Mouse (Mus musculus) cerebellum, adult 2 months (tissue): ENCODE measurements around the gene Atp6v1f. TPM values are rescaled to one million over a fixed set of nuclear protein-coding genes. Genes with fewer than 3 reads are reported as not detected.

ENCODE experiments used
- DNase-seq, 2 experiments: peaks; one replicate each; pipeline ENCODE4 v3.0.0; 2021
- H3K27ac ChIP-seq: fragments of 200-500 bp; 2 replicates; pipeline ENCODE4 v1.5.1; 2012; ENCODE audit warnings: low read length, control low read depth, inconsistent platforms; ENCODE audit not compliant: insufficient read depth
- H3K27me3 ChIP-seq: fragments of 200-500 bp; 2 replicates; pipeline ENCODE4 v1.6.1; 2012; ENCODE audit warnings: inconsistent platforms, mild to moderate bottlenecking, low read length, moderate library complexity; ENCODE audit not compliant: control insufficient read depth, insufficient read depth
- H3K4me1 ChIP-seq: fragments of 200-500 bp; 2 replicates; pipeline ENCODE4 v1.6.1; 2011; ENCODE audit warnings: low read length; ENCODE audit not compliant: control insufficient read depth, insufficient read depth
- H3K4me3 ChIP-seq: fragments of 200-500 bp; replicated peaks from 2 replicates; pipeline ENCODE3; 2011; ENCODE audit warnings: mild to moderate bottlenecking, low read depth, low read length, control low read depth; ENCODE audit not compliant: insufficient read depth
- CTCF ChIP-seq: fragments of 200-500 bp; IDR thresholded peaks from 2 replicates; pipeline ENCODE4 v1.5.1; 2011; ENCODE audit warnings: low read depth, mild to moderate bottlenecking, control low read depth, low read length, moderate library complexity, borderline replicate concordance; ENCODE audit not compliant: insufficient read depth
- POLR2A ChIP-seq: fragments of 200-500 bp; IDR thresholded peaks from 2 replicates; pipeline ENCODE4 v1.6.1; 2011; ENCODE audit warnings: low read length, control low read depth, borderline replicate concordance; ENCODE audit not compliant: insufficient read depth
- WGBS: fragments of 180-500 bp; shearing (Covaris S2); methylation state at CpG from one replicate; pipeline ENCODE4 v1.1.7; 2018; 5-methylcytosine and 5-hydroxymethylcytosine counted together
- polyA plus RNA-seq: library from polyadenylated mRNA; depleted of rRNA; stranded (reverse); fragments of >200 nt; gene quantifications from 2 replicates; pipeline ENCODE4 v1.2.3, GENCODE M21; 2012

The Atp6v1f gene
- polyA plus RNA-seq, 1 experiment, result 433 TPM

DNA sequence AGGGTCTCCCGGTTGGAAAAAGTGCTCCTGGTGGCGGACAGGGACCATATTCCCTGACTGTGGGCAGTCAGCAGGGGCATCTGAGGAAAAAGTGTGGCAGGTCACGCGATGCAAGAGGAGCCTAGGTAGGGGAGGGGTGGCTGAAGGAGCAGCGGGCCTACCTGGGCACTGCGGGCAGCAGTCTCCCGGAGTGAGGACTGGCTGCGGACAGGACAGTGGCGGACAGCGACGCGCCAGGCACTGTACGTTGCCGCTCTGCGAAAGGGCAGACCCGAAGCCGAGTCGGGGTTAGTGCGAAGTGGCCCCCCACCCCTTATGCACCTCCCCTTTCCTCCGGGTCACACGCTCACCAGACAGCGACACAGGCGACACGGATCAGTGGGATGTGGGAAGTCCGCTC is 28.8 kb downstream of the Atp6v1f start:
- Histone ChIP-seq H3K27ac (no peak overlapping the region), H3K27me3 (no peaks in the 10 kb centered on the region), H3K4me1 (no peaks in the 10 kb centered on the region), H3K4me3 (no peak overlapping the region)
- no peak for DNase-seq
- WGBS, result 12% methylated on average over 25 of the region's 25 CpGs
- TF ChIP-seq CTCF (no peak), POLR2A (no peak)

- Histone ChIP-seq H3K27ac (no peak overlapping the region), H3K4me1 (no peaks in the 10 kb centered on the region), H3K4me3 (no peak overlapping the region), H3K27me3 (no peaks in the 10 kb centered on the region)
- no peak for TF ChIP-seq POLR2A
- TF ChIP-seq CTCF, result no peak
- 13% methylated on average over 2 of the region's 2 CpGs for WGBS
- DNase-seq, result no peak
Measured at GRCm38 (mm10) chr6:29497791-29498190, 30.3 kb downstream of the Atp6v1f start.

DNA sequence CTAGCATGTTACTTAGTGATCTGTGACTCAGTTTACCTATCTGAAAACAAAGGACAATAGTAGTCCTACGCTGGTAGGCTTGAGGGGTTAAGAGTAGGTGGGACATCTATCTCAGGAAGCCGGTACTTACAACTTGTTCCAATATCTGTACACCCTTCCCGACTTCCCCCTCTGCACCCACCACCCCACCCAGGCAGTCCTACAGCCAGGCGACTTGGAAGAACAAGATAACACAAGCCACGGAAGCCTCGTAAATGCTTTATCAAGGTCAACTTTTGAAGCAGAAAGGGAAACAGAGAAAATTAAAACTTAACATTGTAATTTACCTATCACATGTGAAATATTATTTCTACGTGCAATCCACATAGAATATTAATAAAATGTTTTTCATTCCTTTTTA is 32.7 kb downstream of the Atp6v1f start:
- H3K27me3 ChIP-seq, result no peaks in the 10 kb centered on the region
- WGBS, result 94% methylated on average over 7 of the region's 7 CpGs
- TF ChIP-seq POLR2A, result no peak
- TF ChIP-seq CTCF, result no peak

DNA sequence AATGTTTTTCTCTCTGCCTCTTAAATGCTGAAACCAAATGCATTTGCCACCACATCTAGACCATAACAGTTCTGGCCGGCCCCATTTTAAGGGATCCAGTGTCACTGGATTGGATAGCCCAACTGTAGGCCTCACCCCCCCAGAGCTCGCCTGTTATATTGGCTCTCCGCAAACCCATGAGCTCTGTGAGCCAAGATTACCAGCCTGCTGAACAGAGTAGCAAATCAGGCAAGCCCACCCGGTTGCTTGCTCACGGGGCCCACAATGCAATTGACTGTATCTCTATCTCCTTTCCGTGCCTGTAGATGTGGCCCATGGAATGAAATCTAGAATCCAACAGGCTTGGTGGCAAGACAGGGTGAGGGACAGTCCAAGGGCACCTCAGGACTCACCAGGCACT is 33.3 kb downstream of the Atp6v1f start:
- 84% methylated on average over 6 of the region's 6 CpGs for WGBS
- H3K27ac ChIP-seq, result no peak overlapping the region
- no peak for DNase-seq
- TF ChIP-seq CTCF (no peak), POLR2A (no peak)
- H3K27me3 ChIP-seq, result no peaks in the 10 kb centered on the region
- no peak overlapping the region for H3K4me3 ChIP-seq
- no peaks in the 10 kb centered on the region for H3K4me1 ChIP-seq

More for the DNA sequence above, 32.7 kb downstream of the Atp6v1f start:
- no peak overlapping the region for H3K27ac ChIP-seq
- no peak overlapping the region for H3K4me3 ChIP-seq
- no peak for DNase-seq
- no peaks in the 10 kb centered on the region for H3K4me1 ChIP-seq

DNA sequence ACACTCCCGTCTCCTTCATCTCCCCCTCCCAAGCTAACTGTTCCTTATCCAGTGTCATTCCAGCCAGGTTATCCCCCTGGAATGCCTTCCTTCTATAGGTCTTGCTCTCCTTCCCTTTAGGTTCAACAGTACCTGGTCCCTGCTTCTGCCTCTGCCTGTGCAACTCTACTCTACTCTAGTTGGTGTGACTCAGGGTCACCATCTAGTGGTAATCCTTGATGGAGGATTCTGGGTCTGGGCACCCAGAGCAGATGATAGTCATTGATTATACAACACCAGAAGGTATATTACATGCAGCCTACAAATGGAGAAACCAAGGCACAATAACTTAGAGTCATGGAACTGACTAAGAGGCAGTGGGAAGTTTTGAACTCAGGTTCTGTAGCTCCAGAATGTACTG is 34.1 kb downstream of the Atp6v1f start:
- H3K27ac ChIP-seq, result no peak overlapping the region
- H3K4me1 ChIP-seq, result no peaks in the 10 kb centered on the region
- 94% methylated on average over 1 of the region's 1 CpGs for WGBS
- H3K27me3 ChIP-seq, result no peaks in the 10 kb centered on the region
- DNase-seq, result no peak
- no peak overlapping the region for H3K4me3 ChIP-seq
- TF ChIP-seq POLR2A, result no peak
- TF ChIP-seq CTCF, result no peak

GRCm38 (mm10) chr6:29505493-29505892 is 38.0 kb downstream of the Atp6v1f start:
- no peaks in the 10 kb centered on the region for H3K4me1 ChIP-seq
- H3K27me3 ChIP-seq, result 0 out of 2 replicates have a peak, but pooled peaks cover 1% of the 10 kb centered on the region
- DNase-seq, result no peak
- no peak overlapping the region for H3K27ac ChIP-seq
- H3K4me3 ChIP-seq, result no peak overlapping the region
- no peak for TF ChIP-seq POLR2A
- 77% methylated on average over 5 of the region's 5 CpGs for WGBS

- Histone ChIP-seq H3K4me3 (no peak overlapping the region), H3K4me1 (no peaks in the 10 kb centered on the region), H3K27ac (no peak overlapping the region), H3K27me3 (0 out of 2 replicates have a peak, but pooled peaks cover 1% of the 10 kb centered on the region)
- TF ChIP-seq POLR2A, result no peak
- TF ChIP-seq CTCF, result no peak
- WGBS, result 30% methylated on average over 8 of the region's 8 CpGs
- no peak for DNase-seq
Measured at GRCm38 (mm10) chr6:29506834-29507233, 39.3 kb downstream of the Atp6v1f start.

GRCm38 (mm10) chr6:29507447-29508309 is 40.2 kb downstream of the Atp6v1f start, which contains the start of gene Kcp:
TSS of gene Kcp (minus strand) at chr6:29507952.
- 2% methylated on average over 47 of the region's 47 CpGs for WGBS

More at GRCm38 (mm10) chr6:29507447-29508309, 40.2 kb downstream of the Atp6v1f start, which contains the start of gene Kcp:
- Histone ChIP-seq H3K27ac (no peak within 1 kb of the TSS), H3K4me1 (no peaks in the 10 kb centered on the region), H3K27me3 (0 out of 2 replicates have a peak, but pooled peaks cover 1% of the 10 kb centered on the region), H3K4me3 (no peak within 1 kb of the TSS)
- TF ChIP-seq POLR2A, result no peak
- no peak for DNase-seq
